Mouse (Mus musculus): ENCODE data around the gene Smco4. TPM values are rescaled to one million over a fixed set of nuclear protein-coding genes. Genes with fewer than 3 reads are reported as not detected.

The Smco4 gene
- polyA plus RNA-seq, 1 experiment from 2014 or later, result 1.5 TPM

- no peak for ATAC-seq
- Histone ChIP-seq H3K9me3 (no peaks in the 10 kb centered on the region), H3K4me2 (replicated peaks) (no peak overlapping the region), H3K9ac (replicated peaks) (no peak overlapping the region), H3K4me3 (replicated peaks) (no peak overlapping the region), H3K27me3 (no peaks in the 10 kb centered on the region), H3K4me1 (replicated peaks) (0 out of 2 replicates have a peak, but pooled peaks cover 8% of the 10 kb centered on the region), H3K36me3 (no peaks in the 10 kb centered on the region), H3K27ac (no peak overlapping the region)
- 83% methylated on average over 15 of the region's 15 CpGs for WGBS
Observed at GRCm38 (mm10) chr9:15551933-15552851, 59.0 kb downstream of the Smco4 start.

GRCm38 (mm10) chr9:15553322-15553721, 60.1 kb downstream of the Smco4 start:
- ATAC-seq, result no peak
- H3K27ac ChIP-seq, result no peak overlapping the region
- no peak overlapping the region for H3K4me3 ChIP-seq (replicated peaks)
- no peaks in the 10 kb centered on the region for H3K27me3 ChIP-seq
- 64% methylated on average over 8 of the region's 8 CpGs for WGBS
- no peak overlapping the region for H3K4me2 ChIP-seq (replicated peaks)
- H3K4me1 ChIP-seq (replicated peaks), result 0 out of 2 replicates have a peak, but pooled peaks cover 8% of the 10 kb centered on the region
- H3K36me3 ChIP-seq, result no peaks in the 10 kb centered on the region
- no peaks in the 10 kb centered on the region for H3K9me3 ChIP-seq
- H3K9ac ChIP-seq (replicated peaks), result no peak overlapping the region

- Histone ChIP-seq H3K4me1 (replicated peaks) (no peaks in the 10 kb centered on the region), H3K9ac (replicated peaks) (no peak overlapping the region), H3K4me3 (replicated peaks) (no peak overlapping the region), H3K9me3 (no peaks in the 10 kb centered on the region), H3K36me3 (no peaks in the 10 kb centered on the region), H3K27me3 (no peaks in the 10 kb centered on the region), H3K4me2 (replicated peaks) (no peak overlapping the region), H3K27ac (no peak overlapping the region)
- WGBS, result 73% methylated on average over 3 of the region's 3 CpGs
- ATAC-seq, result no peak
Observed at GRCm38 (mm10) chr9:15560451-15560850, 67.2 kb downstream of the Smco4 start.

GRCm38 (mm10) chr9:15562353-15562752, 69.1 kb downstream of the Smco4 start:
- 86% methylated on average over 7 of the region's 7 CpGs for WGBS

GRCm38 (mm10) chr9:15574750-15575454, 81.7 kb downstream of the Smco4 start:
- Histone ChIP-seq H3K27ac (no peak overlapping the region), H3K9me3 (peaks cover 3% of the 10 kb centered on the region; the same call in 1 of the 2 replicates), H3K4me2 (replicated peaks) (no peak overlapping the region), H3K4me1 (replicated peaks) (no peaks in the 10 kb centered on the region), H3K9ac (replicated peaks) (no peak overlapping the region), H3K27me3 (no peaks in the 10 kb centered on the region), H3K36me3 (no peaks in the 10 kb centered on the region), H3K4me3 (replicated peaks) (no peak overlapping the region)
- no peak for ATAC-seq
- 84% methylated on average over 13 of the region's 13 CpGs for WGBS

More at GRCm38 (mm10) chr9:15562353-15562752, 69.1 kb downstream of the Smco4 start:
- H3K4me3 ChIP-seq (replicated peaks), result no peak overlapping the region
- no peaks in the 10 kb centered on the region for H3K27me3 ChIP-seq
- H3K9ac ChIP-seq (replicated peaks), result no peak overlapping the region
- H3K36me3 ChIP-seq, result no peaks in the 10 kb centered on the region
- H3K27ac ChIP-seq, result no peak overlapping the region
- no peak for ATAC-seq
- no peaks in the 10 kb centered on the region for H3K4me1 ChIP-seq (replicated peaks)
- H3K9me3 ChIP-seq, result no peaks in the 10 kb centered on the region
- H3K4me2 ChIP-seq (replicated peaks), result no peak overlapping the region

- no peak overlapping the region for H3K4me2 ChIP-seq (replicated peaks)
- H3K4me3 ChIP-seq (replicated peaks), result no peak overlapping the region
- 85% methylated on average over 1 of the region's 1 CpGs for whole genome bisulfite sequencing
- H3K9me3 ChIP-seq, result peaks cover 3% of the 10 kb centered on the region; the same call in 1 of the 2 replicates
- no peaks in the 10 kb centered on the region for H3K36me3 ChIP-seq
- ATAC-seq, result no peak
- no peak overlapping the region for H3K27ac ChIP-seq
- no peaks in the 10 kb centered on the region for H3K27me3 ChIP-seq
- H3K9ac ChIP-seq (replicated peaks), result no peak overlapping the region
- H3K4me1 ChIP-seq (replicated peaks), result no peaks in the 10 kb centered on the region
Observed at GRCm38 (mm10) chr9:15578427-15578826, 85.2 kb downstream of the Smco4 start.

GRCm38 (mm10) chr9:15578946-15579345, 85.7 kb downstream of the Smco4 start:
- ATAC-seq, result no peak
- H3K36me3 ChIP-seq, result no peaks in the 10 kb centered on the region
- H3K27ac ChIP-seq, result no peak overlapping the region
- H3K4me1 ChIP-seq (replicated peaks), result no peaks in the 10 kb centered on the region
- H3K4me3 ChIP-seq (replicated peaks), result no peak overlapping the region
- WGBS, result 93% methylated on average over 9 of the region's 9 CpGs
- no peaks in the 10 kb centered on the region for H3K27me3 ChIP-seq
- no peak overlapping the region for H3K9ac ChIP-seq (replicated peaks)
- no peak overlapping the region for H3K4me2 ChIP-seq (replicated peaks)
- H3K9me3 ChIP-seq, result peaks cover 3% of the 10 kb centered on the region; the same call in 1 of the 2 replicates

- Histone ChIP-seq H3K4me1 (replicated peaks) (no peaks in the 10 kb centered on the region), H3K4me3 (replicated peaks) (no peak overlapping the region), H3K9ac (replicated peaks) (no peak overlapping the region), H3K27ac (no peak overlapping the region), H3K4me2 (replicated peaks) (no peak overlapping the region), H3K9me3 (peaks cover 3% of the 10 kb centered on the region; the same call in 1 of the 2 replicates), H3K27me3 (no peaks in the 10 kb centered on the region), H3K36me3 (no peaks in the 10 kb centered on the region)
- 49% methylated on average over 6 of the region's 6 CpGs for WGBS
- ATAC-seq, result no peak
Observed at GRCm38 (mm10) chr9:15580176-15580575, 86.9 kb downstream of the Smco4 start.

- no peaks in the 10 kb centered on the region for H3K36me3 ChIP-seq
- ATAC-seq, result no peak
- no peak overlapping the region for H3K9ac ChIP-seq (replicated peaks)
- no peak overlapping the region for H3K4me2 ChIP-seq (replicated peaks)
- 96% methylated on average over 5 of the region's 5 CpGs for WGBS
- no peaks in the 10 kb centered on the region for H3K27me3 ChIP-seq
- H3K4me1 ChIP-seq (replicated peaks), result no peaks in the 10 kb centered on the region
- H3K9me3 ChIP-seq, result no peaks in the 10 kb centered on the region
- no peak overlapping the region for H3K27ac ChIP-seq
- no peak overlapping the region for H3K4me3 ChIP-seq (replicated peaks)
Observed at GRCm38 (mm10) chr9:15582026-15582425, 88.8 kb downstream of the Smco4 start.

- Histone ChIP-seq H3K27me3 (no peaks in the 10 kb centered on the region), H3K36me3 (no peaks in the 10 kb centered on the region), H3K9ac (replicated peaks) (no peak overlapping the region), H3K4me2 (replicated peaks) (no peak overlapping the region), H3K27ac (no peak overlapping the region), H3K4me1 (replicated peaks) (no peaks in the 10 kb centered on the region), H3K9me3 (no peaks in the 10 kb centered on the region), H3K4me3 (replicated peaks) (no peak overlapping the region)
- no peak for ATAC-seq
- 83% methylated on average over 9 of the region's 9 CpGs for WGBS
Observed at GRCm38 (mm10) chr9:15584209-15584608, 91.0 kb downstream of the Smco4 start.

GRCm38 (mm10) chr9:15585956-15586355, 92.7 kb downstream of the Smco4 start:
- Histone ChIP-seq H3K27me3 (no peaks in the 10 kb centered on the region), H3K4me1 (replicated peaks) (no peaks in the 10 kb centered on the region), H3K4me3 (replicated peaks) (no peak overlapping the region), H3K36me3 (no peaks in the 10 kb centered on the region), H3K27ac (no peak overlapping the region), H3K9ac (replicated peaks) (no peak overlapping the region), H3K4me2 (replicated peaks) (no peak overlapping the region), H3K9me3 (no peaks in the 10 kb centered on the region)
- 81% methylated on average over 1 of the region's 1 CpGs for WGBS
- ATAC-seq, result no peak

GRCm38 (mm10) chr9:15587157-15587854, 94.1 kb downstream of the Smco4 start:
- no peaks in the 10 kb centered on the region for H3K4me1 ChIP-seq (replicated peaks)
- no peak overlapping the region for H3K9ac ChIP-seq (replicated peaks)
- no peaks in the 10 kb centered on the region for H3K36me3 ChIP-seq
- no peak overlapping the region for H3K27ac ChIP-seq
- no peaks in the 10 kb centered on the region for H3K27me3 ChIP-seq
- no peak overlapping the region for H3K4me3 ChIP-seq (replicated peaks)
- 75% methylated on average over 6 of the region's 6 CpGs for WGBS
- no peak for ATAC-seq
- H3K4me2 ChIP-seq (replicated peaks), result no peak overlapping the region
- 0 out of 2 replicates have a peak, but pooled peaks cover 2% of the 10 kb centered on the region for H3K9me3 ChIP-seq
